Mouse (Mus musculus): Measurements from ENCODE around the gene Ralgapa2.

GRCm38 (mm10) chr2:146499111-146499510 lies 13.0 kb downstream of the Ralgapa2 start:
- TF ChIP-seq CTCF (IDR thresholded peaks at IDR 0.05; ENCODE audit: borderline replicate concordance, extremely low read depth, insufficient read depth, insufficient read length): no peak
- TF ChIP-seq POLR2A (IDR thresholded peaks at IDR 0.05; ENCODE audit: borderline replicate concordance, extremely low read depth, insufficient read depth, insufficient read length, poor library complexity, severe bottlenecking): no peak
